ENCODE assay signal across 8 mouse cellular contexts in genomic region chr9:118606148-118606816, GRCm38 (mm10). TPM values are rescaled to one million over a fixed set of nuclear protein-coding genes. Genes with fewer than 3 reads are reported as not detected.
DNase-seq lines count a peak whose midpoint lies in the region; ATAC-seq and TF ChIP-seq lines count a peak whose summit lies in the region.

TSS of gene Itga9 (plus strand) at chr9:118606690.

- intact Hi-C loops in heart, postnatal 36 days (cut with DNase I), result loop anchor here (1.0 to 5.0 kb wide), 5 partner anchors 79 to 302 kb away; no protein-coding TSS in a partner anchor

- H3K4me2 ChIP-seq in forebrain, postnatal 0 days (ENCODE audit: low read depth), result peak within 1 kb of the TSS; percentile 99
- peak within 1 kb of the TSS; percentile 94 for H3K4me2 ChIP-seq in lung, embryonic 16.5 days (ENCODE audit: low read depth, low read length)

- DNase-seq in forebrain, postnatal 0 days, result peak; percentile 76
- peak; percentile 94 to 96 for DNase-seq in heart, postnatal 36 days
- DNase-seq in layer of hippocampus, adult 18-20 months (ENCODE audit: low spot score in 2 of 2), result peak; percentile 24 to 52
- peak; percentile 92 for DNase-seq in ovary, postnatal 10 days (ENCODE audit: low spot score)
- DNase-seq in thymus, postnatal 0 days (ENCODE audit: low spot score), result peak; percentile 68

- peak; percentile 72 for TF ChIP-seq CTCF in forebrain, postnatal 0 days (IDR thresholded peaks at IDR 0.05; ENCODE audit: low read depth)

- 0 out of 2 replicates have a peak within 1 kb of the TSS, but pooled peaks have one; percentile 19 for H3K27ac ChIP-seq in brown adipose tissue, adult 24 weeks (replicated peaks; ENCODE audit: low read depth, low read length)
- no peak within 1 kb of the TSS for H3K27ac ChIP-seq in forebrain, postnatal 0 days (ENCODE audit: low read depth, low read length)
- H3K27ac ChIP-seq in lung, embryonic 16.5 days (ENCODE audit: low read length), result peak within 1 kb of the TSS; percentile 31

- peak within 1 kb of the TSS; percentile 82 for H3K4me3 ChIP-seq in brown adipose tissue, adult 24 weeks (ENCODE audit: insufficient read depth, low read depth, low read length)
- peak within 1 kb of the TSS; percentile 52 for H3K4me3 ChIP-seq in forebrain, postnatal 0 days (ENCODE audit: low read depth, low read length)
- peak within 1 kb of the TSS; percentile 78 for H3K4me3 ChIP-seq in lung, embryonic 16.5 days (ENCODE audit: low read length)

- 9% methylated on average over 42 of the region's 42 CpGs for WGBS in forebrain, postnatal 0 days
- WGBS in lung, embryonic 16.5 days, result 13% methylated on average over 26 of the region's 42 CpGs

- peak within 1 kb of the TSS; percentile 53 for H3K9ac ChIP-seq in forebrain, postnatal 0 days
- peak within 1 kb of the TSS; percentile 87 for H3K9ac ChIP-seq in lung, embryonic 16.5 days (ENCODE audit: low read length)

- no peaks in the 10 kb centered on the region for H3K36me3 ChIP-seq in forebrain, postnatal 0 days (ENCODE audit: insufficient read depth)
- H3K36me3 ChIP-seq in lung, embryonic 16.5 days (ENCODE audit: control insufficient read depth, insufficient read depth, low read length), result no peaks in the 10 kb centered on the region

- no peaks in the 10 kb centered on the region for H3K9me3 ChIP-seq in forebrain, postnatal 0 days (ENCODE audit: low read length)
- no peaks in the 10 kb centered on the region for H3K9me3 ChIP-seq in lung, embryonic 16.5 days (ENCODE audit: control insufficient read depth, low read length)

- H3K27me3 ChIP-seq in forebrain, postnatal 0 days (ENCODE audit: insufficient read depth, low read length), result peaks cover 10% of the 10 kb centered on the region
- H3K27me3 ChIP-seq in lung, embryonic 16.5 days (ENCODE audit: control insufficient read depth, insufficient read depth, low read depth, low read length), result peaks cover 4% of the 10 kb centered on the region; the same call in 1 of the 2 replicates

- ATAC-seq in CD4-positive, CD25-positive, alpha-beta regulatory T cell, adult 4 months, result peak; percentile 70
- ATAC-seq in forebrain, postnatal 0 days, result peak; percentile 84
- peak; percentile 90 for ATAC-seq in lung, embryonic 16.5 days (ENCODE audit: low read depth)

- H3K4me1 ChIP-seq in brown adipose tissue, adult 24 weeks (ENCODE audit: control insufficient read depth, insufficient read depth, insufficient read length, low read length), result peaks cover 2% of the 10 kb centered on the region; the same call in 1 of the 2 replicates
- no peaks in the 10 kb centered on the region for H3K4me1 ChIP-seq in forebrain, postnatal 0 days (ENCODE audit: insufficient read depth)
- peaks cover 13% of the 10 kb centered on the region for H3K4me1 ChIP-seq in lung, embryonic 16.5 days (replicated peaks; ENCODE audit: control insufficient read depth, insufficient read depth, low read length)

RNA-seq across cellular contexts. Expression of gene Itga9, which starts in this region (rescaled TPM):
- 1 to 10 TPM in 1 of 2 experiments, under 1 TPM in 1; 0.41 to 1.0 TPM for polyA plus RNA-seq in CD4-positive, CD25-positive, alpha-beta regulatory T cell, adult 4 months (2017; shearing (Covaris generic))
- polyA plus RNA-seq in brown adipose tissue, adult 24 weeks (2012; ENCODE audit: insufficient read depth, insufficient read length, missing spikeins), result 2.3 and 2.7 TPM in 2 replicates
- 2.6 and 3.3 TPM in 2 replicates for total RNA-seq in forebrain, postnatal 0 days (2014; rRNA removed)
- 0.57 and 0.99 TPM in 2 replicates for polyA plus RNA-seq in forebrain, postnatal 0 days (2015; fragmentation: Nextera tagmentation; extraction: Ambion mirVana)
- 10 to 100 TPM; 49.5 to 60.2 TPM for total RNA-seq in heart, postnatal 36 days (2021)
- total RNA-seq in layer of hippocampus, adult 18-20 months (2021), result 1 to 10 TPM; 2.5 to 5.4 TPM
- 6.0 and 6.7 TPM in 2 replicates for polyA plus RNA-seq in lung, embryonic 16.5 days (2015; fragmentation: Nextera tagmentation; extraction: Ambion mirVana)
- 1.9 and 3.3 TPM in 2 replicates for polyA plus RNA-seq in thymus, postnatal 0 days (2015; fragmentation: Nextera tagmentation; extraction: Ambion mirVana)

Comparison
In these comparisons a context has a peak if more than half of its experiments do, and no peak if none do; other contexts are left out.
1. RNA of gene Itga9 (total RNA-seq): 49.5 to 60.2 TPM in heart, postnatal 36 days; 2.5 to 5.4 TPM in layer of hippocampus, adult 18-20 months and 2.6 to 3.3 TPM in forebrain, postnatal 0 days; every median in the first group is over 4 times any median in the second.
2. DNase-seq: peak in every context shown above with its lines; median percentile 95 in heart, postnatal 36 days; 92 in ovary, postnatal 10 days; 76 in forebrain, postnatal 0 days; 68 in thymus, postnatal 0 days; 38 in layer of hippocampus, adult 18-20 months.
3. Peak in every context shown above with its lines, with median percentiles within 50 percentile points of each other: ATAC-seq and H3K4me3 ChIP-seq.